23 mouse cellular contexts compared by ENCODE assay signal in genomic region chr7:119085696-119086451, GRCm38 (mm10).
DNase-seq lines count a peak whose midpoint lies in the region; ATAC-seq lines count a peak whose summit lies in the region.
"Had no signal": no experiment of that assay in that cellular context is flagged by ENCODE, and none has a peak within 500 bp of the region (broad histone marks: within the 10 kb centered on the region; RNA-seq: fewer than 3 reads in every experiment).

No protein-coding gene starts in this region.

- no peak overlapping the region for H3K4me2 ChIP-seq in neural tube, embryonic 11.5 days (ENCODE audit: low read depth)
- no peak overlapping the region for H3K4me2 ChIP-seq in neural tube, embryonic 15.5 days
- H3K4me2 ChIP-seq in hindbrain, embryonic 13.5 days, result no peak overlapping the region
- H3K4me2 ChIP-seq in midbrain, embryonic 13.5 days (replicated peaks), result 0 out of 2 replicates have a peak overlapping the region, but pooled peaks have one; percentile 3
- H3K4me2 ChIP-seq: embryonic facial prominence, embryonic 12.5 days; heart, embryonic 13.5 days; intestine, embryonic 15.5 days; kidney, embryonic 15.5 days had no signal

- no peak overlapping the region for H3K9ac ChIP-seq in neural tube, embryonic 11.5 days (ENCODE audit: low read length)
- H3K9ac ChIP-seq in neural tube, embryonic 15.5 days (replicated peaks), result no peak overlapping the region
- no peak overlapping the region for H3K9ac ChIP-seq in hindbrain, embryonic 13.5 days
- no peak overlapping the region for H3K9ac ChIP-seq in midbrain, embryonic 13.5 days (replicated peaks)
- H3K9ac ChIP-seq: embryonic facial prominence, embryonic 12.5 days; heart, embryonic 13.5 days; intestine, embryonic 15.5 days; kidney, embryonic 15.5 days; liver, embryonic 14.5 days had no signal

- ATAC-seq in neural tube, embryonic 11.5 days (ENCODE audit: insufficient read depth, low FRiP score, low TSS enrichment), result peak; percentile 87
- ATAC-seq in neural tube, embryonic 15.5 days (ENCODE audit: low FRiP score), result no peak
- ATAC-seq in hindbrain, embryonic 13.5 days (ENCODE audit: low FRiP score), result peak; percentile 60; the same call in 1 of the 2 replicates
- ATAC-seq in midbrain, embryonic 13.5 days, result peak; percentile 62; the same call in 1 of the 2 replicates
- ATAC-seq: forebrain, embryonic 14.5 days; intestine, embryonic 15.5 days had no signal

- 48% methylated on average over 13 of the region's 13 CpGs for WGBS in neural tube, embryonic 11.5 days
- WGBS in neural tube, embryonic 15.5 days, result 21% methylated on average over 13 of the region's 13 CpGs
- WGBS in hindbrain, embryonic 13.5 days, result 26% methylated on average over 13 of the region's 13 CpGs
- 31% methylated on average over 13 of the region's 13 CpGs for WGBS in midbrain, embryonic 13.5 days
- WGBS in embryonic facial prominence, embryonic 10.5 days, result 64% methylated on average over 13 of the region's 13 CpGs

- no peaks in the 10 kb centered on the region for H3K9me3 ChIP-seq in neural tube, embryonic 11.5 days (ENCODE audit: control insufficient read depth, low read length)
- no peaks in the 10 kb centered on the region for H3K9me3 ChIP-seq in neural tube, embryonic 15.5 days (replicated peaks)
- H3K9me3 ChIP-seq in hindbrain, embryonic 13.5 days, result no peaks in the 10 kb centered on the region
- H3K9me3 ChIP-seq in midbrain, embryonic 13.5 days, result no peaks in the 10 kb centered on the region
- no peaks in the 10 kb centered on the region for H3K9me3 ChIP-seq in embryonic facial prominence, embryonic 10.5 days
- H3K9me3 ChIP-seq: embryonic facial prominence, embryonic 12.5 days; heart, embryonic 13.5 days; intestine, embryonic 15.5 days; kidney, embryonic 15.5 days had no signal

- H3K27me3 ChIP-seq in neural tube, embryonic 11.5 days (ENCODE audit: control insufficient read depth, insufficient read depth, low read length), result peaks cover 3% of the 10 kb centered on the region; the same call in 1 of the 2 replicates
- H3K27me3 ChIP-seq in neural tube, embryonic 15.5 days (replicated peaks), result peaks cover 28% of the 10 kb centered on the region; the same call in 1 of the 2 replicates
- H3K27me3 ChIP-seq in hindbrain, embryonic 13.5 days, result peaks cover 46% of the 10 kb centered on the region
- 0 out of 2 replicates have a peak, but pooled peaks cover 3% of the 10 kb centered on the region for H3K27me3 ChIP-seq in midbrain, embryonic 13.5 days
- no peaks in the 10 kb centered on the region for H3K27me3 ChIP-seq in embryonic facial prominence, embryonic 10.5 days (replicated peaks; ENCODE audit: low read depth, poor library complexity, severe bottlenecking)
- H3K27me3 ChIP-seq: embryonic facial prominence, embryonic 12.5 days; heart, embryonic 13.5 days; intestine, embryonic 15.5 days; kidney, embryonic 15.5 days had no signal

- no peaks in the 10 kb centered on the region for H3K4me1 ChIP-seq in neural tube, embryonic 11.5 days (ENCODE audit: control insufficient read depth, insufficient read depth, low read length)
- H3K4me1 ChIP-seq in neural tube, embryonic 15.5 days, result peaks cover 6% of the 10 kb centered on the region; the same call in 1 of the 2 replicates
- H3K4me1 ChIP-seq in hindbrain, embryonic 13.5 days (replicated peaks), result peaks cover 26% of the 10 kb centered on the region
- peaks cover 26% of the 10 kb centered on the region for H3K4me1 ChIP-seq in midbrain, embryonic 13.5 days (replicated peaks)
- no peaks in the 10 kb centered on the region for H3K4me1 ChIP-seq in embryonic facial prominence, embryonic 10.5 days
- H3K4me1 ChIP-seq: embryonic facial prominence, embryonic 12.5 days; heart, embryonic 13.5 days; intestine, embryonic 15.5 days; kidney, embryonic 15.5 days had no signal

- H3K27ac ChIP-seq in neural tube, embryonic 11.5 days (ENCODE audit: low read depth, low read length), result no peak overlapping the region
- H3K27ac ChIP-seq in neural tube, embryonic 15.5 days (replicated peaks), result no peak overlapping the region
- H3K27ac ChIP-seq in hindbrain, embryonic 13.5 days, result no peak overlapping the region
- H3K27ac ChIP-seq in midbrain, embryonic 13.5 days, result no peak overlapping the region
- H3K27ac ChIP-seq in embryonic facial prominence, embryonic 10.5 days (replicated peaks), result no peak overlapping the region
- H3K27ac ChIP-seq: embryonic facial prominence, embryonic 12.5 days; heart, embryonic 13.5 days; intestine, embryonic 15.5 days; kidney, embryonic 15.5 days; liver, embryonic 14.5 days had no signal

- peak; percentile 16 for DNase-seq in neural tube, embryonic 11.5 days (ENCODE audit: low spot score)
- peak; percentile 6 for DNase-seq in retina, postnatal 1 day
- no peak for DNase-seq in embryonic facial prominence, embryonic 10.5 days (ENCODE audit: low spot score)
- DNase-seq in urinary bladder, postnatal 36 days (ENCODE audit: low spot score in 2 of 2), result no peak
- DNase-seq in lung, adult 18-20 months, result no peak
- DNase-seq: adrenal gland, postnatal 25 days; cerebellum, adult 11-12 months; cerebellum, postnatal 14 days; gastrocnemius, postnatal 10 days; heart, adult 11 months; heart, postnatal 4 days; kidney, postnatal 4 days; spleen, adult 18-20 months; thymus, adult 18-20 months had no signal

- no peak overlapping the region for H3K4me3 ChIP-seq in neural tube, embryonic 11.5 days (ENCODE audit: low read depth, low read length)
- no peak overlapping the region for H3K4me3 ChIP-seq in neural tube, embryonic 15.5 days (replicated peaks)
- no peak overlapping the region for H3K4me3 ChIP-seq in hindbrain, embryonic 13.5 days
- H3K4me3 ChIP-seq in midbrain, embryonic 13.5 days (replicated peaks), result no peak overlapping the region
- H3K4me3 ChIP-seq in embryonic facial prominence, embryonic 10.5 days, result no peak overlapping the region
- H3K4me3 ChIP-seq: embryonic facial prominence, embryonic 12.5 days; heart, embryonic 13.5 days; intestine, embryonic 15.5 days; kidney, embryonic 15.5 days had no signal

- no peaks in the 10 kb centered on the region for H3K36me3 ChIP-seq in neural tube, embryonic 11.5 days (ENCODE audit: control insufficient read depth, insufficient read depth, low read length)
- H3K36me3 ChIP-seq in neural tube, embryonic 15.5 days, result no peaks in the 10 kb centered on the region
- H3K36me3 ChIP-seq in hindbrain, embryonic 13.5 days, result no peaks in the 10 kb centered on the region
- no peaks in the 10 kb centered on the region for H3K36me3 ChIP-seq in midbrain, embryonic 13.5 days
- no peaks in the 10 kb centered on the region for H3K36me3 ChIP-seq in embryonic facial prominence, embryonic 10.5 days (replicated peaks)
- H3K36me3 ChIP-seq: embryonic facial prominence, embryonic 12.5 days; heart, embryonic 13.5 days; intestine, embryonic 15.5 days; kidney, embryonic 15.5 days had no signal

Comparison
In these comparisons a context has a peak if more than half of its experiments do, and no peak if none do; other contexts are left out.
1. DNase-seq: peak in neural tube, embryonic 11.5 days (single experiment) and retina, postnatal 1 day (single experiment); none in embryonic facial prominence, embryonic 10.5 days (single experiment), urinary bladder, postnatal 36 days (0 of 2) and lung, adult 18-20 months (0 of 2).